Mouse (Mus musculus) midbrain, embryonic 10.5 days (tissue): ENCODE measurements around the gene Igfals. TPM values are rescaled to one million over a fixed set of nuclear protein-coding genes. Genes with fewer than 3 reads are reported as not detected.

Experiments
- DNase-seq: peaks from one replicate; pipeline ENCODE4 v3.0.0-alpha.2; 2017; ENCODE audit warnings: low spot score
- H3K27ac ChIP-seq: fragments of 300-500 bp; sonication (generic); replicated peaks from 2 replicates; pipeline ENCODE4 v1.5.1; 2016; ENCODE audit warnings: mild to moderate bottlenecking
- H3K27me3 ChIP-seq: fragments of 300-500 bp; sonication (generic); 2 replicates; pipeline ENCODE4 v1.6.1; 2016; ENCODE audit warnings: low read depth, mild to moderate bottlenecking; ENCODE audit not compliant: poor library complexity, severe bottlenecking
- H3K36me3 ChIP-seq: fragments of 300-500 bp; sonication (generic); 2 replicates; pipeline ENCODE4 v1.6.1; 2016; ENCODE audit warnings: mild to moderate bottlenecking, moderate library complexity
- H3K4me1 ChIP-seq: fragments of 300-500 bp; sonication (generic); 2 replicates; pipeline ENCODE4 v1.6.1; 2016
- H3K4me3 ChIP-seq: fragments of 300-500 bp; sonication (generic); 2 replicates; pipeline ENCODE4 v1.5.1; 2016; ENCODE audit warnings: mild to moderate bottlenecking, moderate library complexity
- H3K9me3 ChIP-seq: fragments of 300-500 bp; sonication (generic); replicated peaks from 2 replicates; pipeline ENCODE4 v1.6.1; 2016; ENCODE audit warnings: mild to moderate bottlenecking
- WGBS: fragments of 180-500 bp; shearing (Covaris S2); methylation state at CpG from one replicate; pipeline ENCODE4 v1.1.7; 2016; 5-methylcytosine and 5-hydroxymethylcytosine counted together
- polyA plus RNA-seq: library from polyadenylated mRNA; unstranded; fragments of >200 nt; fragmentation: Nextera tagmentation; extraction: Ambion mirVana; gene quantifications from 2 replicates; pipeline ENCODE4 v1.2.1, GENCODE M21; 2016

Gene Igfals
- polyA plus RNA-seq, 1 experiment from 2014 or later, result 0.31 TPM

GRCm38 (mm10) chr17:24899153-24899552, 33.4 kb downstream of the Igfals start:
- no peaks in the 10 kb centered on the region for H3K9me3 ChIP-seq
- H3K27ac ChIP-seq, result no peak overlapping the region
- peaks cover 37% of the 10 kb centered on the region for H3K4me1 ChIP-seq
- H3K27me3 ChIP-seq, result no peaks in the 10 kb centered on the region
- 87% methylated on average over 5 of the region's 5 CpGs for WGBS
- no peak for DNase-seq
- peaks cover 75% of the 10 kb centered on the region for H3K36me3 ChIP-seq
- no peak overlapping the region for H3K4me3 ChIP-seq

- no peak for DNase-seq
- peaks cover 84% of the 10 kb centered on the region for H3K36me3 ChIP-seq
- 95% methylated on average over 6 of the region's 6 CpGs for WGBS
- H3K4me1 ChIP-seq, result peaks cover 32% of the 10 kb centered on the region
- H3K9me3 ChIP-seq, result no peaks in the 10 kb centered on the region
- no peaks in the 10 kb centered on the region for H3K27me3 ChIP-seq
- no peak overlapping the region for H3K27ac ChIP-seq
- H3K4me3 ChIP-seq, result no peak overlapping the region
Observed at GRCm38 (mm10) chr17:24900014-24900413, 34.2 kb downstream of the Igfals start.

- Histone ChIP-seq H3K4me3 (no peak overlapping the region), H3K9me3 (no peaks in the 10 kb centered on the region), H3K4me1 (peaks cover 12% of the 10 kb centered on the region), H3K36me3 (peaks cover 100% of the 10 kb centered on the region), H3K27me3 (no peaks in the 10 kb centered on the region), H3K27ac (no peak overlapping the region)
- no peak for DNase-seq
- 95% methylated on average over 5 of the region's 5 CpGs for WGBS
Observed at GRCm38 (mm10) chr17:24902124-24902523, 36.3 kb downstream of the Igfals start.

GRCm38 (mm10) chr17:24902671-24903474, 37.1 kb downstream of the Igfals start:
- WGBS, result 70% methylated on average over 9 of the region's 9 CpGs
- Histone ChIP-seq H3K4me1 (peaks cover 4% of the 10 kb centered on the region), H3K4me3 (0 out of 2 replicates have a peak overlapping the region, but pooled peaks have one; percentile 4), H3K27me3 (no peaks in the 10 kb centered on the region), H3K27ac (no peak overlapping the region), H3K9me3 (no peaks in the 10 kb centered on the region), H3K36me3 (peaks cover 100% of the 10 kb centered on the region)
- no peak for DNase-seq

- no peak overlapping the region for H3K27ac ChIP-seq
- no peaks in the 10 kb centered on the region for H3K9me3 ChIP-seq
- DNase-seq, result no peak
- H3K4me1 ChIP-seq, result no peaks in the 10 kb centered on the region
- peaks cover 100% of the 10 kb centered on the region for H3K36me3 ChIP-seq
- no peaks in the 10 kb centered on the region for H3K27me3 ChIP-seq
- WGBS, result 93% methylated on average over 9 of the region's 9 CpGs
- no peak overlapping the region for H3K4me3 ChIP-seq
Observed at GRCm38 (mm10) chr17:24903767-24904166, 38.0 kb downstream of the Igfals start.

- DNase-seq, result no peak
- Histone ChIP-seq H3K9me3 (no peaks in the 10 kb centered on the region), H3K36me3 (peaks cover 100% of the 10 kb centered on the region), H3K4me1 (no peaks in the 10 kb centered on the region), H3K27me3 (no peaks in the 10 kb centered on the region), H3K4me3 (no peak overlapping the region), H3K27ac (no peak overlapping the region)
- WGBS, result 96% methylated on average over 2 of the region's 2 CpGs
Observed at GRCm38 (mm10) chr17:24907591-24907990, 41.8 kb downstream of the Igfals start.

GRCm38 (mm10) chr17:24913984-24914383, 48.2 kb downstream of the Igfals start:
- DNase-seq, result no peak
- no peaks in the 10 kb centered on the region for H3K27me3 ChIP-seq
- H3K4me1 ChIP-seq, result no peaks in the 10 kb centered on the region
- H3K36me3 ChIP-seq, result peaks cover 99% of the 10 kb centered on the region
- no peak overlapping the region for H3K4me3 ChIP-seq
- H3K9me3 ChIP-seq, result no peaks in the 10 kb centered on the region
- no peak overlapping the region for H3K27ac ChIP-seq

GRCm38 (mm10) chr17:24923246-24923645, 57.4 kb downstream of the Igfals start:
- Histone ChIP-seq H3K9me3 (no peaks in the 10 kb centered on the region), H3K4me1 (no peaks in the 10 kb centered on the region), H3K36me3 (peaks cover 98% of the 10 kb centered on the region), H3K27ac (no peak overlapping the region), H3K27me3 (no peaks in the 10 kb centered on the region), H3K4me3 (no peak overlapping the region)
- DNase-seq, result no peak
- 93% methylated on average over 1 of the region's 1 CpGs for WGBS

GRCm38 (mm10) chr17:24929506-24929905, 63.7 kb downstream of the Igfals start:
- Histone ChIP-seq H3K9me3 (no peaks in the 10 kb centered on the region), H3K4me3 (no peak overlapping the region), H3K27me3 (no peaks in the 10 kb centered on the region), H3K4me1 (peaks cover 5% of the 10 kb centered on the region), H3K36me3 (peaks cover 73% of the 10 kb centered on the region), H3K27ac (no peak overlapping the region)
- WGBS, result 100% methylated on average over 1 of the region's 1 CpGs
- DNase-seq, result no peak

Other genes starting within 250 kb of the Igfals start
- 62.7 and 79.2 TPM in 2 replicates for gene Tsc2, start 233.4 kb upstream of the Igfals start, polyA plus RNA-seq
- 25.2 and 25.3 TPM in 2 replicates for gene Nthl1, start 233.3 kb upstream of the Igfals start, polyA plus RNA-seq
- 30.2 and 33.2 TPM in 2 replicates for gene Slc9a3r2, start 215.7 kb upstream of the Igfals start, polyA plus RNA-seq
- gene Npw, start 207.5 kb upstream of the Igfals start, polyA plus RNA-seq, result not detected in 2 replicates
- gene Zfp598, start 196.3 kb upstream of the Igfals start, polyA plus RNA-seq, result 21.7 and 24.3 TPM in 2 replicates
- gene Syngr3, start 176.0 kb upstream of the Igfals start, polyA plus RNA-seq, result 10.3 and 16.1 TPM in 2 replicates
- 52.3 and 58.5 TPM in 2 replicates for gene Gfer, start 169.8 kb upstream of the Igfals start, polyA plus RNA-seq
- gene Noxo1, start 169.8 kb upstream of the Igfals start, polyA plus RNA-seq, result 1.0 and 1.5 TPM in 2 replicates
- 141 and 144 TPM in 2 replicates for gene Tbl3, start 158.3 kb upstream of the Igfals start, polyA plus RNA-seq
- gene Rnf151, start 147.9 kb upstream of the Igfals start, polyA plus RNA-seq, result 0.26 and 0.51 TPM in 2 replicates
- gene Rps2, start 147.9 kb upstream of the Igfals start, polyA plus RNA-seq, result 1,457 and 1,841 TPM in 2 replicates
- gene Ndufb10, start 141.5 kb upstream of the Igfals start, polyA plus RNA-seq, result 206 and 214 TPM in 2 replicates
- not detected in 2 replicates for gene Rpl3l, start 138.2 kb upstream of the Igfals start, polyA plus RNA-seq
- 19.2 and 20.5 TPM in 2 replicates for gene Msrb1, start 129.4 kb upstream of the Igfals start, polyA plus RNA-seq
- 0.43 and 0.51 TPM in 2 replicates for gene Hs3st6, start 113.0 kb upstream of the Igfals start, polyA plus RNA-seq
- 0.06 TPM in 1 of 2 replicates, not detected in the other for gene Meiob, start 61.7 kb upstream of the Igfals start, polyA plus RNA-seq
- gene Hagh, start 25.9 kb upstream of the Igfals start, polyA plus RNA-seq, result 28.5 and 29.3 TPM in 2 replicates
- gene Fahd1, start 15.6 kb upstream of the Igfals start, polyA plus RNA-seq, result 18.4 and 19.6 TPM in 2 replicates
- 85.5 and 87.0 TPM in 2 replicates for gene Nubp2, start 20.4 kb downstream of the Igfals start, polyA plus RNA-seq
- 46.6 and 50.4 TPM in 2 replicates for gene Spsb3, start 20.6 kb downstream of the Igfals start, polyA plus RNA-seq
- 28.9 and 33.9 TPM in 2 replicates for gene Eme2, start 29.1 kb downstream of the Igfals start, polyA plus RNA-seq
- gene Mrps34, start 29.1 kb downstream of the Igfals start, polyA plus RNA-seq, result 94.7 and 98.1 TPM in 2 replicates
- 46.2 and 47.0 TPM in 2 replicates for gene Nme3, start 30.5 kb downstream of the Igfals start, polyA plus RNA-seq
- 40.1 and 53.9 TPM in 2 replicates for gene Mapk8ip3, start 71.0 kb downstream of the Igfals start, polyA plus RNA-seq
- 442 and 466 TPM in 2 replicates for gene Jpt2, start 94.7 kb downstream of the Igfals start, polyA plus RNA-seq
- gene Cramp1l, start 149.8 kb downstream of the Igfals start, polyA plus RNA-seq, result 6.8 and 8.5 TPM in 2 replicates
- 27.0 and 34.9 TPM in 2 replicates for gene Ift140, start 150.1 kb downstream of the Igfals start, polyA plus RNA-seq
- 10.7 and 12.7 TPM in 2 replicates for gene Tmem204, start 217.6 kb downstream of the Igfals start, polyA plus RNA-seq
- 51.2 and 51.5 TPM in 2 replicates for gene Telo2, start 250.0 kb downstream of the Igfals start, polyA plus RNA-seq